Mouse (Mus musculus): Measurements from ENCODE around the gene Trp53rkb.

DNA sequence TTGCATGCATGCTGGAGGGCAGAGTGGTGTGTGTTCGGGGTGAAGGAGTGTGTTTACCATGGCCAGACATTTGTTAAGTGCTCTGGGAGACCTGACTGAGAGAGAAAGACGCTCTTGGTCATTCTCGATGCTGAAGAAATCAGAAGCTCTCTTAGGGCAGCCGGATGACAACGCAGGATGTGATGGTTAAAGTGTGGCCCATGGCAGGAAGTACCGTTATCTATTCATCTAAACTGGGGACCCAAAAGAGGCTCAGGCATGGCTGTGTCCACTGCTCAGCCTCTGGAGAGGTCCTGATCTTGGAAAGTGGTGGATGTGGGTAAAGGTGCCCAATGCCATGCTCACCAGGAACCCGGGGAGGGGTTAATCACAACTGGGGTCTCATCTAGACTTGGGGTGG lies 37.6 kb upstream of the Trp53rkb start:
- no peak for TF ChIP-seq POLR2A (IDR thresholded peaks at IDR 0.05; ENCODE audit: insufficient read depth, low read depth, low read length)
- TF ChIP-seq CTCF (IDR thresholded peaks at IDR 0.05), result no peak

All from heart, adult 2 months (tissue).